Mouse (Mus musculus) limb, embryonic 14.5 days (tissue): ENCODE data around the gene Timm13. TPM values are rescaled to one million over a fixed set of nuclear protein-coding genes. Genes with fewer than 3 reads are reported as not detected.

Experiments
- ATAC-seq: fragments of 200-750 bp; cut with Nextera tagmentation; 2 replicates; pipeline ENCODE4 v1.8.0; 2017; ENCODE audit warnings: low read depth, moderate number of reproducible peaks, moderate TSS enrichment; ENCODE audit not compliant: low FRiP score
- DNase-seq: peaks from one replicate; pipeline ENCODE4 v3.0.0-alpha.2; 2015; ENCODE audit warnings: low spot score
- H3K27ac ChIP-seq: fragments of 300-500 bp; sonication (generic); replicated peaks from 2 replicates; pipeline ENCODE4 v1.5.1; 2014; ENCODE audit warnings: low read depth, mild to moderate bottlenecking, low read length, moderate library complexity, mixed read lengths
- H3K27me3 ChIP-seq: fragments of 300-500 bp; sonication (generic); 2 replicates; pipeline ENCODE4 v1.6.1; 2014; ENCODE audit warnings: low read length, mixed read lengths; ENCODE audit not compliant: control insufficient read depth, insufficient read depth
- H3K36me3 ChIP-seq: fragments of 300-500 bp; sonication (generic); 2 replicates; pipeline ENCODE4 v1.6.1; 2014; ENCODE audit warnings: mild to moderate bottlenecking, low read length, moderate library complexity, mixed read lengths; ENCODE audit not compliant: control insufficient read depth, insufficient read depth
- H3K4me1 ChIP-seq: fragments of 300-500 bp; sonication (generic); 2 replicates; pipeline ENCODE4 v1.6.1; 2014; ENCODE audit warnings: antibody characterized with exemption, low read length, mixed read lengths; ENCODE audit not compliant: control insufficient read depth, insufficient read depth
- H3K4me2 ChIP-seq: fragments of 300-500 bp; sonication (generic); replicated peaks from 2 replicates; pipeline ENCODE4 v1.6.1; 2014; ENCODE audit warnings: low read depth, mild to moderate bottlenecking, low read length, moderate library complexity; ENCODE audit not compliant: severe bottlenecking
- H3K4me3 ChIP-seq: fragments of 300-500 bp; sonication (generic); replicated peaks from 2 replicates; pipeline ENCODE4 v1.5.1; 2014; ENCODE audit warnings: low read length
- H3K9ac ChIP-seq: fragments of 300-500 bp; sonication (generic); 2 replicates; pipeline ENCODE4 v1.6.1; 2014; ENCODE audit warnings: mild to moderate bottlenecking, low read depth, low read length, moderate library complexity; ENCODE audit not compliant: severe bottlenecking
- H3K9me3 ChIP-seq: fragments of 300-500 bp; sonication (generic); 2 replicates; pipeline ENCODE4 v1.6.1; 2016; ENCODE audit warnings: low read length; ENCODE audit not compliant: control insufficient read depth
- POLR2A ChIP-seq: fragments of 200-500 bp; IDR thresholded peaks from 2 replicates; pipeline ENCODE4 v1.8.0; 2012; ENCODE audit warnings: inconsistent platforms, mild to moderate bottlenecking, moderate library complexity, borderline replicate concordance; ENCODE audit not compliant: insufficient read depth, insufficient read length; ENCODE audit errors: extremely low read depth
- WGBS: fragments of 180-500 bp; shearing (Covaris S2); extraction: QIAGEN DNeasy Blood & Tissue Kit; methylation state at CpG from one replicate; pipeline ENCODE4 v1.1.7; 2014; 5-methylcytosine and 5-hydroxymethylcytosine counted together
- polyA plus RNA-seq, 2 experiments: library from polyadenylated mRNA; depleted of rRNA in 1 of 2; stranded (reverse) in 1 of 2; unstranded in 1 of 2; fragments of >200 nt; fragmentation: Nextera tagmentation in 1 of 2; extraction: Ambion mirVana in 1 of 2; gene quantifications; 2 replicates each; pipeline versions ENCODE4 v1.2.1 to v1.2.3; 2012 to 2014

The Timm13 gene
- polyA plus RNA-seq, 2 experiments, result 229 to 335 TPM

DNA sequence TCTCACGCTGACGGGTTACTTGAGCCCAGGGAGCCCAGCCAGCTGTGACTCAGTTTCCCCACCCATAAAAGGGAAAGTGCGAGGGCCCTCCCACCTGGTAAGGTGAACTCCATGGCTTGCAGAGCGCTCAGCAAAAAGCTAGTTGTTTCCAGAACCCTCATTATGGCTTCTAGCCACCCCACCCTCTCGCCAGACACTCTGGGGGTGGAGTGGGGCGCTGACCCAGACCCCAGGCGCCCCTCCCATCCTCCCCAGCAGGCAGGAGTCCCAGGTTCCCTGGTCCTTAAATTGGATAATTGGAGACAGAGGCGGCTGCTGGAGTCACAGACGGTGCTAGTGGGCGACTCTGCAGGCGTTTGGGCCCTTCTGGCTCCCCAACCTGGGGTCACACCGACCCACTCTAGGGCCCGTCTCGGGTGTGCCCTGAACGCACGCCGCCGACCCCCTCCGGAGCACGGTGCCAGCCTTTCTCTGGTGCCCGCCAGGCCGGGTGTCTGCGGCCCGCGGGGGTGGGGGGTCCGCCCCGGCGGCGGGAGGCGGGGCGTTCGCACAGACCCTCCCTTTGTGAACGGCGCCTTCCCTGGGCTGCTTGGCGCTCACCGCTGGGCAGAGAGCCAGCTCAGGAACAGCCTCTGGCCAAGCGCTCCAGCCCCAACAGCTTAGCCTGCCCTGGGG, 35.5 kb upstream of the Timm13 start:
- Histone ChIP-seq H3K27me3 (peaks cover 10% of the 10 kb centered on the region; the same call in 1 of the 2 replicates), H3K4me3 (peak overlapping the region; percentile 36), H3K36me3 (no peaks in the 10 kb centered on the region), H3K9me3 (no peaks in the 10 kb centered on the region), H3K4me2 (peak overlapping the region; percentile 66), H3K9ac (peak overlapping the region; percentile 40), H3K4me1 (peaks cover 91% of the 10 kb centered on the region), H3K27ac (peak overlapping the region; percentile 83)
- DNase-seq (peak; percentile 83), ATAC-seq (peak; percentile 71)
- WGBS, result 4% methylated on average over 32 of the region's 37 CpGs
- TF ChIP-seq POLR2A, result peak; percentile 49; the same call in 1 of the 2 replicates

DNA sequence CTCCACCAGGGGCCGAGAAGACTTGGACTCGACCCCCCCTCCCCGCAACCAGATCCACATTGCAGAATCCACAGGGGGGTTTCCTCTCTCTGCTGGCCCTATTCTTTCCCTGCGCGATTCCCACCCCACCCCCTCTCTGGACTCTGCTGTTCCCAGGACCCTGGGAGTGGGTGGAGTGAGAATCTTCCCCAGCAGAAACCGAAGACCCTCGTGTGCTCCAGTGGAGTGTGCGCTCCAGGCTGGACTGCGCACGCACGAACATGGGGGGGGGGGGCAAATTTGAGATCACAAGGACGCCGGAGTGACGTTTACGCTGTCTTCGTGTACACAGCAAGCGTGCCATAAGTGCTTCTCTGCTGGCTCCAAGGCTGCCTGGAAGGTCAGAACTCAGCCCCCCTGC, 34.9 kb upstream of the Timm13 start:
- Histone ChIP-seq H3K27me3 (peaks cover 15% of the 10 kb centered on the region; the same call in 1 of the 2 replicates), H3K4me3 (peak overlapping the region; percentile 36), H3K9ac (peak overlapping the region; percentile 40; the same call in 1 of the 2 replicates), H3K4me1 (peaks cover 93% of the 10 kb centered on the region), H3K36me3 (no peaks in the 10 kb centered on the region), H3K4me2 (peak overlapping the region; percentile 66), H3K27ac (peak overlapping the region; percentile 83), H3K9me3 (no peaks in the 10 kb centered on the region)
- peak; percentile 44 for DNase-seq
- WGBS, result 3% methylated on average over 17 of the region's 17 CpGs
- TF ChIP-seq POLR2A, result no peak
- no peak; the same call in 1 of the 2 replicates for ATAC-seq

DNA sequence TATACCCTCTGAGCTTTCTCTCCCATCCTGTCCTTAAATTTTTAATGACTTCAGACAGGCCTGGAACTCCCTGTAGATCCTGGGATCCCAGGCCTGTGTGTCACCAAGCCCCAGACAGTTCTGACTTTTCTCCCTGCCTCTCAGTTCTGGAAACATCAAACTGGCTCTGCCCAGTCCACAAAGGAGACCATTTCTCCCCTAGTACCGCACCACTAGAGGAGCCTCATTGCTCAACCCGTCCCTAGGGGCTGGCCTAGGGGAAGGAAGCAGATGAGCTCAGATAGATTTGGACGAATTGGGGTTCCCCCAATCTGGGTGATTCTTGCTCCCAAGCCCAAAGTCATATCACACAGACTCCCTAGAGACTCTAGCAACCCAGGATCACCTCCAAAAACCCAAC, 34.5 kb upstream of the Timm13 start:
- DNase-seq, result no peak

DNA sequence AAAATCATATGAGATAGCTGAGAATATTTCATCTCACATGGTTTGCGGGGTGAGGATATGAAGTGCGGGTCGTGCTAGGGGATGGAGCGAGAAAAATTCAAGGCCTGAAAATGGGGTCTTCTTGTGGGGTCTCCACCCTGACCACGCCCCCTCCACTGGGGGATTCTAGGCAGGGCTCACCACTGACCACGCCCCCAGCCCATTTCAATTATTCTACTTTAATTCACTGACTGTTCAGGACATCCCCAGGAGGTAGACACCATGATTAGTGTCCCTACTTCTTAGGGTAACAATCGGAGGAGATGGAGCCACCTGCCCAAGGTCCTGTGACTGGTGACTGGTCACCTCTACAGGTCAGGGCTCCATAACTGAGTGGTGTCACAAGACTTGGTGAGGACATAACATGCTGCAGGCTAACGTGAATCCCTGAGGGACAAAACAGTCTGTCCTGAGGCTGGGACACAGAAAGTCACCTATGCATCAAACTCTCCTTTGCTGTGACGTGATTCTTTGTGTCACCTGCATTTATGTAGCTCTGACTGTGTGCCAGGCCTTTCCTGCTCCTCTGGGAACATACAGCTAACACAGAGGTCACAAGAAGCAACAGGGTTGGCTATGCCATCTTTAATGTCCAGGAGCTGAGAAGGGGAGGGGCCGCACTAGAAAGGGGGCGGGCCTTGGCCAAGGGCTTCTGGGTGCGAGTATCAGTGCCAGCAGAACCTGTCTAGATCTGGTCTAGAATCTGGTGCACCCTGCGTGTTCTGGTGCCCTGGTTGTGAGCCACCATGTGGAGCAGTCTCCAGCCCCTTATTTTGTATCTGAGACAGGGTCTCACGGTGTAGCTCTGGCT, 33.6 kb upstream of the Timm13 start:
- ATAC-seq (no peak), DNase-seq (no peak)
- peaks cover 15% of the 10 kb centered on the region; the same call in 1 of the 2 replicates for H3K27me3 ChIP-seq
- H3K36me3 ChIP-seq, result no peaks in the 10 kb centered on the region
- 52% methylated on average over 14 of the region's 14 CpGs for WGBS
- no peak for TF ChIP-seq POLR2A
- H3K4me2 ChIP-seq, result peak overlapping the region; percentile 69
- no peak overlapping the region for H3K9ac ChIP-seq
- no peak overlapping the region for H3K27ac ChIP-seq
- no peaks in the 10 kb centered on the region for H3K9me3 ChIP-seq
- peaks cover 80% of the 10 kb centered on the region for H3K4me1 ChIP-seq
- peak overlapping the region; percentile 55; the same call in 1 of the 2 replicates for H3K4me3 ChIP-seq

More for the DNA sequence above, 34.5 kb upstream of the Timm13 start:
- peaks cover 89% of the 10 kb centered on the region for H3K4me1 ChIP-seq
- 16% methylated on average over 3 of the region's 3 CpGs for WGBS
- no peak for ATAC-seq
- H3K4me3 ChIP-seq, result no peak overlapping the region
- TF ChIP-seq POLR2A, result no peak
- no peaks in the 10 kb centered on the region for H3K9me3 ChIP-seq
- H3K9ac ChIP-seq, result no peak overlapping the region
- H3K27ac ChIP-seq, result peak overlapping the region; percentile 83
- H3K36me3 ChIP-seq, result no peaks in the 10 kb centered on the region
- peak overlapping the region; percentile 66 for H3K4me2 ChIP-seq
- H3K27me3 ChIP-seq, result peaks cover 15% of the 10 kb centered on the region; the same call in 1 of the 2 replicates

DNA sequence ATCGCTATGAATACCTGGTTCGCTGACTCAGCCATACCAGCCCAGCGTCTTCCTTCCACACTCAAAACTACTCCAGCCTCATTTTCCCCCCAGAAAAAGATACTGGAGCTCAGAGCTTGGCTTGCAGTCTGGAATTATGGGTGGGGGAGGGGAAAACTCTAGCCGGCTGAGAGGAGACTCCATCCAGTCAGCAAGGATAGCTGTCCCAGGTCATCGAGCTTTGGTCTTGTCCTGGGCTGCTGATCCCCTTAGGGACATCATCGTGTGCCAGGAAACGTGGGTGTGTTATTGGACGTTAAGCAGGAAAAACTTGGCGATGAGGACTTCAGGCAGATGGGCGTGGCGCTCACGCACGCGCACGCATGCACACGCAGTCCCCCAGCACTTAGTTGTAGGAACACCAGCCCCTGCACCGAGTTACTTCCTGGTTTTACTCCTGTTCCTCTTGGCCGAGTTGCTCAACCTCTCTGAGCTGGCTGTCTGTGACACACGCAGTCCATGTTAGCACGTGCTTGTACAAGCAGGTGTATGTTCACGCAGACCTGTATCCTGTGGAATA, 32.7 kb upstream of the Timm13 start:
- ATAC-seq (no peak), DNase-seq (peak; percentile 35)
- Histone ChIP-seq H3K9me3 (no peaks in the 10 kb centered on the region), H3K4me2 (peak overlapping the region; percentile 69), H3K36me3 (no peaks in the 10 kb centered on the region), H3K27me3 (peaks cover 15% of the 10 kb centered on the region; the same call in 1 of the 2 replicates), H3K4me1 (peaks cover 74% of the 10 kb centered on the region), H3K27ac (no peak overlapping the region), H3K9ac (no peak overlapping the region), H3K4me3 (peak overlapping the region; percentile 55)
- 2% methylated on average over 21 of the region's 21 CpGs for WGBS
- TF ChIP-seq POLR2A, result no peak
